Mouse (Mus musculus): ENCODE data around the gene Tmem51. TPM values are rescaled to one million over a fixed set of nuclear protein-coding genes. Genes with fewer than 3 reads are reported as not detected.

Tmem51 gene
- polyA plus RNA-seq, 1 experiment = 52.4 TPM

DNA sequence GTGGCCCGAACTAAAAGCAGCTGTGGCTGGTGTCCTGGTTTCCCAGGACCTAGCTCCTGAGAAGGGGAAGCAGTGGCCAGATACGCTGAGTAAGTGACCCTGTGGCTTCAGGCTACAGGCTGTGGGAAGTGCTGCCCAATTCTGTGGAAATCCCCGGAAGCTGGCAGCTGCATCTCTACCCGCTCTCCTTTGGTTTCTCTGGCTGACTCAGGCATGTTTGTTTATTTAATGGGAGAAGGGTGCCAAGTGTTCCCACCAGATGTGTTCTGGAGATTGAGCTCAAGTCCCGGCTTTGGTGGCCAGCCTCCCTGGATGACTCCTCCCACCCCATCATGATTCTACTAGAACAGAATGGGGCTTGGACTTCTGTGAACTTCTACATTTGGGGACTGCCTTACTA lies 13.8 kb upstream of the Tmem51 start:
- H3K4me1 ChIP-seq (ENCODE audit: control insufficient read depth, insufficient read depth, low read length) = peaks cover 15% of the 10 kb centered on the region
- peak overlapping the region; percentile 32 for H3K4me3 ChIP-seq (ENCODE audit: insufficient read depth, low read length)
- no peak for TF ChIP-seq POLR2A (IDR thresholded peaks at IDR 0.05; ENCODE audit: borderline replicate concordance, low read depth, low read length)
- TF ChIP-seq CTCF (IDR thresholded peaks at IDR 0.05; ENCODE audit: low read depth, low read length) = no peak
- H3K27ac ChIP-seq (ENCODE audit: insufficient read depth, low read depth, low read length) = peak overlapping the region; percentile 80

DNA sequence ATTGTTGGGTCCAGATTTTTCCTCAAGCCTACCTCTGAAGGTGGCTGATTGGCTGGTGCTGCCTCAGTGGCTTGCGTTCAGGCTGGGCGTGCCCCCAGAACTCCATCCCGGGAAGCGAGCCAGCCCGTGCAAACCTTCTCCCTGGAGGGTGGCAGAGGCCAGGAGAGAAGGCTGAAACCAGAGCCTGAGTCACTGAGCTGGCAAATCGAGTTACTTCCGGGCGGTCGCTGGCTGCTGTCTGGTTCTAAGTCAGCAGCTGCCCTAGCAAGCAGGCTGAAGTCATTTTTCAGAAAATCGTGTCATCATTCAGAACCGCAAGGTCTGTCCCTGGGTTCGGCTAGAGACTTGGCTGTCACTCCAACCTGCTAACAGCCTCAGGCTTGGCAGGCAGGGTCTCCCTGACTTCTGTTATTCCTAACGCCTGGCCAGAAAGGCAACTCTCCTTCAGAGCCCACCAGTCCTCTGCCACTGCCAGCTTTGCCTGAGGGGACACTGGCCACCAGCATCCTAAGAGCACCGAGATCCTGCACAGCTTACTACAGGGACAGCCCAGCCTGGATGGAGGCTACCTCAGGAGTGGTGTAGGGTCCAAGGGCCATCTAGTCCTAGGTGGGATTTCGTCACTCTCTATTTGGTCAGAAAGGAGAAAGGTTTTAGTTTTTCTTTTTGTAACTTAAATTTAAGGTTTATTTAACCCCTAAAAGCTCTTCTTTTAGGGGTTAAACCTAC lies 11.6 kb upstream of the Tmem51 start:
- Histone ChIP-seq H3K27ac (ENCODE audit: insufficient read depth, low read depth, low read length) (no peak overlapping the region), H3K4me1 (ENCODE audit: control insufficient read depth, insufficient read depth, low read length) (peaks cover 26% of the 10 kb centered on the region), H3K4me3 (ENCODE audit: insufficient read depth, low read length) (no peak overlapping the region)
- no peak for TF ChIP-seq CTCF (IDR thresholded peaks at IDR 0.05; ENCODE audit: low read depth, low read length)
- no peak for TF ChIP-seq POLR2A (IDR thresholded peaks at IDR 0.05; ENCODE audit: borderline replicate concordance, low read depth, low read length)

DNA sequence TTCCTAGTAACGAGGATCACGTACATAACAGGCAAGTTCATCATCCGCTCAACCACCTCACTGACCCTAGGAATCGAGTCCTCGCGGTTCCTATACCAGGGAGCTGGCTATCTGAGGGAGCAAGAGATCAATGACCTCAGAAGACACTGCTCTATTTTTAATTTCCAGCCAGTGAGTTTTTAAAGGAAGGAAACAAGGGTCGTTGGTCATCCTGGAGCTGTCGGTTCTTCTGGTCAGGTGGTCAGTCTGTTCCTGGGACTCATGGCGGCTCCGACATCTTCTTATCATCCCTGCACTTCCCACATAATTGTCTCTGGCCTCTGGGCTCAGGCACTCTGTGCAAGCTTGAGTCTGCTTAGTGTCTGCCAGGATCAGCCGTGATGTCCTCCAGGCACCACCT lies 10.3 kb upstream of the Tmem51 start:
- TF ChIP-seq CTCF (IDR thresholded peaks at IDR 0.05; ENCODE audit: low read depth, low read length) (no peak), POLR2A (IDR thresholded peaks at IDR 0.05; ENCODE audit: borderline replicate concordance, low read depth, low read length) (no peak)
- Histone ChIP-seq H3K4me3 (ENCODE audit: insufficient read depth, low read length) (no peak overlapping the region), H3K27ac (ENCODE audit: insufficient read depth, low read depth, low read length) (no peak overlapping the region)

DNA sequence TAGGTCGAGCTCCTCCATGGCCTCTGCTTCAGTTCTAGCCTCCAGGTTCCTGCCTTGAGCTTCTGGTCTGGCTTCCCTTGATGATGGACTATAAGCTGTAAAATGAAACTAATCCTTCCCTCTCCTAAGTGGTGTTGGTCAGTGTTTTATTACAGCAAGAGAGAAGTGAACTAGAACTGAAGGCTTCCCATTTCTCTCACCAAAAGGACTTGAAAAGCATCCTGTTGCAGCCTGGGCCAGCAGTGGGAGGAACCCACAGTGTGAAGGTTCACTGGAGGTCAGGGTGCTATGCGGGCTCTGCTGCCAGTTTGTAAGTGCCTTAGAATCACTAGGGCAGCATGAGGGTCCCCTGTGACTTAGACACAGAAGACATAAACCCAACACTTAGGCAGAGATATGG lies 7.0 kb upstream of the Tmem51 start:
- peak overlapping the region; percentile 41 for H3K27ac ChIP-seq (ENCODE audit: insufficient read depth, low read depth, low read length)
- H3K4me1 ChIP-seq (ENCODE audit: control insufficient read depth, insufficient read depth, low read length) = peaks cover 22% of the 10 kb centered on the region
- TF ChIP-seq POLR2A (IDR thresholded peaks at IDR 0.05; ENCODE audit: borderline replicate concordance, low read depth, low read length) (no peak), CTCF (IDR thresholded peaks at IDR 0.05; ENCODE audit: low read depth, low read length) (no peak)
- H3K4me3 ChIP-seq (ENCODE audit: insufficient read depth, low read length) = no peak overlapping the region

More for the DNA sequence above, 10.3 kb upstream of the Tmem51 start:
- H3K4me1 ChIP-seq (ENCODE audit: control insufficient read depth, insufficient read depth, low read length) = peaks cover 28% of the 10 kb centered on the region

DNA sequence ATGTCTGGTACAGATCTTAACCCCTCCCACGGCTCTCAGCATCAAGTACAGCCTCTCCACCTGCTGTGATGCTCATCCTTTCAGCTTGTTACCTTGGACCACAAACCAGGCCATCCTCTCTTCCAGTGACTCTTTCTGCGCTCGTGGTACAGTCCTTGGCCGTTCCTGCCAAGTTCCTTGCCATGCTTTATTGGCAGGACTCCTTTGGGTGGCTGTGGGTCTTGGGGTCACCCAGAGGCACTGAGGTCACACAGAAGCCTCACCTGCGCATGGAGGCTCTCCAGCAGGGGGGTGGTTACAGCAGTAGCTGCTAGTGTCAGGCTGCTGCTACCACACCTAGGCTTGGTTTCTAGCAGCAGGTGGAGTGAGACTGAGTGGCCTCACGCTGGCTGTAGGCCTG lies 5.9 kb upstream of the Tmem51 start:
- H3K4me3 ChIP-seq (ENCODE audit: insufficient read depth, low read length) = no peak overlapping the region
- no peak for TF ChIP-seq CTCF (IDR thresholded peaks at IDR 0.05; ENCODE audit: low read depth, low read length)
- no peak for TF ChIP-seq POLR2A (IDR thresholded peaks at IDR 0.05; ENCODE audit: borderline replicate concordance, low read depth, low read length)
- H3K27ac ChIP-seq (ENCODE audit: insufficient read depth, low read depth, low read length) = no peak overlapping the region

DNA sequence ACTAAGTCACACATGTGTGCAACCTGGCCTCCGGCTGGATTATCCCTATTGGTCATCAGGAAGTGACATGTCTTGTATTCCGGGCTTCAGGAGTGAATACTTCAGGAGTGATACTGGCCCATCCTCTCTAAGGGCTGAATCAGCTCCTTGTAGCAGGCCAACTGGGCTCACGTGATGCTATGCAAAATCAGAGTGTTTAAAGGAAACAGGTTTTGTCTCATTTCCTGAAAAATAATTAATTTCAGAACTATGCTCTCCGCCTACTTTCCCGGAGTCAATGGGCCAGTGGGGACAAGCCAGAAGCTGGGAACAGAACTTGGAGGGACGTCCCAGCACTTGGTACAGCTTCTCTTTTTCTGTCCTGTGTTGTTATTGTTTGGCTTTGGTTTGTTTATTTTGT lies 4.7 kb upstream of the Tmem51 start:
- Histone ChIP-seq H3K27ac (ENCODE audit: insufficient read depth, low read depth, low read length) (no peak overlapping the region), H3K4me1 (ENCODE audit: control insufficient read depth, insufficient read depth, low read length) (peaks cover 19% of the 10 kb centered on the region), H3K4me3 (ENCODE audit: insufficient read depth, low read length) (no peak overlapping the region)
- no peak for TF ChIP-seq POLR2A (IDR thresholded peaks at IDR 0.05; ENCODE audit: borderline replicate concordance, low read depth, low read length)
- no peak for TF ChIP-seq CTCF (IDR thresholded peaks at IDR 0.05; ENCODE audit: low read depth, low read length)

More for the DNA sequence above, 5.9 kb upstream of the Tmem51 start:
- peaks cover 19% of the 10 kb centered on the region for H3K4me1 ChIP-seq (ENCODE audit: control insufficient read depth, insufficient read depth, low read length)

DNA sequence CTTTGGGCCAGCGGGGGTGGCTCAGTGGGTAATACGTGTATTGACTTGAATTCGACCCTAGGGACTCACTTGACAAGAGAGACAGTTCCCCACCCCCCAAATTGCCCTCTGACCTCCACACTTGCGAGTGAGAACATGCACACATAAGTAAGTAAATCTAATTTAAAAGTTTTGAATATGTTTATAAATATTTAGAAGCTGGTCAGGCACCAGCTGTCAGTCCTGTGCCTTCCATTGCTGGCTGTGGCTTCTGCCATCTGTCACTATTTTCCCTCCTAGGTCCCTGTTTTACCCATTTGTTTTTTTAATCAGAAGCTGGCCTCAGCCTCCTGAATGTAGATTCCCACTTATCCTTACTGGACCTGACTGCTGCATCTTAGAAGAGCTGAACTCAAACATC lies 4.3 kb upstream of the Tmem51 start:
- H3K27ac ChIP-seq (ENCODE audit: insufficient read depth, low read depth, low read length) = no peak overlapping the region
- no peak for TF ChIP-seq CTCF (IDR thresholded peaks at IDR 0.05; ENCODE audit: low read depth, low read length)
- no peak for TF ChIP-seq POLR2A (IDR thresholded peaks at IDR 0.05; ENCODE audit: borderline replicate concordance, low read depth, low read length)

DNA sequence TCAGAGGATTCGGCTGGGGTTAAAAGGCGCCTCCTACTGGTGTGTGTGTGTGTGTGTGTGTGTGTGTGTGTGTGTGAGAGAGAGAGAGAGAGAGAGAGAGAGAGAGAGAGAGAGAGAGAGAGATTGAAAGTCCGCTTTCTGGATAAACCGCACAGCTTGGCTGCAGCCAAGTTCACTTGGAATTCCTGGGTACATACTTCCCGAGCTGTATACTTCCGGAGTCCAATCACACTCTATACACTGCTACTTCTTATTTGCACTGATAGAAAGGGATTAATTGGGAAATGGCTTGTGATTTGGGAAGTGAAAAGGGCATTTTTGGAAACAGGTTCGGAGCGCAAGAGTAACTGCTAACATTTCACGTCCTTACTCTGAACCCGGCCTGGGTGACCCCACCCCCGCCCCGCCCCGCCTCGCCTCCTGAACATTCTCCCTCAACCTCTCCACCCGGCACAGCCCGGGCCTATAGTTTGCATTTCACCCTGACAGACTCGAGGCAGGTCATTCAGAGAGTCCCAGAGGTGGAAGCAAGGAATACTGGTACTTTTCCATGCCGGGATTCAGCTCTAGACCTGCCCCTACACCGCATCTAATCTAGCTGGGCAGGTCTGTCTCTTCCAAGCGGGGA lies 946 bp upstream of the Tmem51 start:
- TF ChIP-seq POLR2A (IDR thresholded peaks at IDR 0.05; ENCODE audit: borderline replicate concordance, low read depth, low read length) (no peak), CTCF (IDR thresholded peaks at IDR 0.05; ENCODE audit: low read depth, low read length) (no peak)
- peak overlapping the region; percentile 78 for H3K4me3 ChIP-seq (ENCODE audit: insufficient read depth, low read length)
- peaks cover 33% of the 10 kb centered on the region for H3K4me1 ChIP-seq (ENCODE audit: control insufficient read depth, insufficient read depth, low read length)
- no peak overlapping the region for H3K27ac ChIP-seq (ENCODE audit: insufficient read depth, low read depth, low read length)

More for the DNA sequence above, 4.3 kb upstream of the Tmem51 start:
- H3K4me3 ChIP-seq (ENCODE audit: insufficient read depth, low read length) = no peak overlapping the region
- H3K4me1 ChIP-seq (ENCODE audit: control insufficient read depth, insufficient read depth, low read length) = peaks cover 19% of the 10 kb centered on the region

DNA sequence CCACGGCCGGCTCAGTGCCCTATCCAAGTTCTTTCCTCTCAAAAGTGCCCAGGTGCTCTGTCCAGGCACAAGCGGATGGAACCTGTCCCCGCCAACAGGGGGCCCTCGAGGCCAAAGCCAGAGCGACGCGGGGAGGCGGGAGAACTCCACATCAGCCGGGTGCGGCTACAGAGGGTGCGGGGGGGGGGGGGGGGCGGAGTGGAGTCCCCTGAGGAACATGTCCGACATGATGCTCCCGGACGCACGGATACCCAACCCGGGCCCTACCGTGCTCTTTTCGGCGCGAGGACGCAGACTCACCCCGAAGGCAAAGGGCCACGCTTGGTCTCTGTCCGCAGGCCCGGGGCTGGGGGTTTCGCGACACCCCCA lies 358 bp downstream of the Tmem51 start:
- peak overlapping the region; percentile 78 for H3K4me3 ChIP-seq (ENCODE audit: insufficient read depth, low read length)
- H3K27ac ChIP-seq (ENCODE audit: insufficient read depth, low read depth, low read length) = peak overlapping the region; percentile 64
- H3K4me1 ChIP-seq (ENCODE audit: control insufficient read depth, insufficient read depth, low read length) = peaks cover 39% of the 10 kb centered on the region
- TF ChIP-seq CTCF (IDR thresholded peaks at IDR 0.05; ENCODE audit: low read depth, low read length) (peak; percentile 49; the same call in 1 of the 2 replicates), POLR2A (IDR thresholded peaks at IDR 0.05; ENCODE audit: borderline replicate concordance, low read depth, low read length) (no peak)

DNA sequence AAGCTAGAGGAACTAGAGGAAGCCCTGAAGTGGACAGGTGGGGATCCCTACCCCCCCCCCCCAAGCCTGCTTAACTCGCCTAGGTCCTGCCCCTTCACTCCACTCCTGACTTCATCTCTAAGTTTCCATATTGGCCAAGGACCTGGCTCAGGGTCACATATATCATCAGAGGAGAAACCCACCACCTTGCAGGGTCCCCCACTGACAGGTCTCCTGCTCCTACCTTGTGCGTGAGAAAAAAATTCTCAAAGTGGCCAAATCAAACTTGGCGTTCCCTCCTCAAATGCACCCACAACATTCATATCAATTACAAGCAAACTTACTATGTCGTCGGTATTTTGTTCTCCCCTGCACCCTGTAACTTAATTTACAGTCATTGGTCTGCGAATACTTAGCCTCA lies 911 bp downstream of the Tmem51 start:
- H3K27ac ChIP-seq (ENCODE audit: insufficient read depth, low read depth, low read length) = peak overlapping the region; percentile 14
- H3K4me1 ChIP-seq (ENCODE audit: control insufficient read depth, insufficient read depth, low read length) = peaks cover 41% of the 10 kb centered on the region
- no peak for TF ChIP-seq POLR2A (IDR thresholded peaks at IDR 0.05; ENCODE audit: borderline replicate concordance, low read depth, low read length)
- TF ChIP-seq CTCF (IDR thresholded peaks at IDR 0.05; ENCODE audit: low read depth, low read length) = no peak
- peak overlapping the region; percentile 78 for H3K4me3 ChIP-seq (ENCODE audit: insufficient read depth, low read length)

Measured in bone marrow macrophage, adult 2 months (primary cell).